ENCODE assay signal across 21 mouse cellular contexts in the genomic region with DNA sequence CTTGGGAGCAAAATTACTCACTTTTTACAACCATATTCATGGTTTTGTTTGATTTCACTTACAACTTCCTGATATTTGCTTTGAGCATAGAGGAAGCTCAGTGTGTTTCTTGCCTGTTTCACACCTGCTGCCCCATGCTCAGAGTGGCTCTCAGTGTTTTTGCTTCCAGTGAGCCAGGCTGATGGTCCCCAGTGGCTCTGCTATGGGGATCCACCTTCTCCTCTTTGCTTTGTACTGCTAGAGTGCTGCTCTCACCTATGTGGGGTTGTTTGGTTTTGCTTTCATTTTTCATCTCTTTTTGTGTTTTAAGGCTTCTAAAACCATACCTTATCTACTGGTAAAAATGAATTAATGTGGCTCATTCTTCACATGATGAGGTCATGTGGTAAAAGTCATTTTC. TPM values are rescaled to one million over a fixed set of nuclear protein-coding genes. Genes with fewer than 3 reads are reported as not detected.
DNase-seq lines count a peak whose midpoint lies in the region; TF ChIP-seq lines count a peak whose summit lies in the region.
"Had no signal": no experiment of that assay in that cellular context is flagged by ENCODE, and none has a peak within 500 bp of the region (broad histone marks: within the 10 kb centered on the region; RNA-seq: fewer than 3 reads in every experiment).

No protein-coding gene starts in this region.

- peaks cover 2 to 37% of the 10 kb centered on the region in 2 experiments; a peak in 3 of 4 replicates for H3K4me1 ChIP-seq in CH12.LX (ENCODE audit: control insufficient read depth in 1 of 2, insufficient read depth in 2 of 2)
- peaks cover 50% of the 10 kb centered on the region for H3K4me1 ChIP-seq in megakaryocyte, embryonic 14.5 days
- H3K4me1 ChIP-seq: forebrain, embryonic 13.5 days; hindbrain, embryonic 15.5 days; limb, embryonic 12.5 days; stomach, embryonic 15.5 days had no signal

- no peaks in the 10 kb centered on the region; the same call in 1 of the 2 replicates for H3K79me2 ChIP-seq in CH12.LX (replicated peaks; ENCODE audit: control insufficient read depth, extremely low read depth, insufficient read depth, poor library complexity, severe bottlenecking)

- H3K4me3 ChIP-seq in CH12.LX (replicated peaks in 1 of 3; ENCODE audit: low read depth in 2 of 3, low read length in 2 of 3, poor library complexity in 1 of 3): no peak overlapping the region
- peak overlapping the region; percentile 60 for H3K4me3 ChIP-seq in megakaryocyte, embryonic 14.5 days (replicated peaks)
- H3K4me3 ChIP-seq: forebrain, embryonic 13.5 days; gastrocnemius, adult 2 months; hindbrain, embryonic 15.5 days; layer of hippocampus, adult 2 months; limb, embryonic 12.5 days; stomach, embryonic 15.5 days had no signal

- TF ChIP-seq EP300 in CH12.LX (IDR thresholded peaks at IDR 0.05; ENCODE audit: low read length): 0 out of 2 replicates have a peak, but pooled peaks have one; percentile 15

- H3K9ac ChIP-seq in CH12.LX (ENCODE audit: insufficient read depth, low read depth): no peak overlapping the region
- H3K9ac ChIP-seq: forebrain, embryonic 13.5 days; hindbrain, embryonic 15.5 days; limb, embryonic 12.5 days; liver, postnatal 0 days; stomach, embryonic 15.5 days had no signal

- TF ChIP-seq CTCF in CH12.LX (conservative IDR thresholded peaks at IDR 0.05 in 1 of 2, IDR thresholded peaks at IDR 0.05 in 1 of 2; ENCODE audit: low read depth in 2 of 2, low read length in 2 of 2): no peak

- peak; percentile 8 for DNase-seq in thymus, postnatal 25 days
- DNase-seq in thymus, adult 18-20 months: no peak
- DNase-seq in CH12.LX (ENCODE audit: extremely low read depth): peak; percentile 63
- no peak for DNase-seq in testis, postnatal 14 days (ENCODE audit: low spot score)
- no peak for DNase-seq in retina, postnatal 1 day
- no peak for DNase-seq in lung, postnatal 4 days
- DNase-seq: adrenal gland, postnatal 10 days; cerebellum, adult 8-10 months; gastrocnemius, adult 2 months; kidney, adult 9 months; kidney, postnatal 14 days; layer of hippocampus, postnatal 36 days; liver, postnatal 0 days; midbrain, embryonic 14.5 days had no signal

- dilution Hi-C loops in CH12.LX (cut with MboI; ENCODE audit: extremely low pct_ligation_motif_present, extremely low pct_unique_long_range_greater_than_20kb, low sequenced_read_pairs): no loop called here

- H3K9me3 ChIP-seq in CH12.LX (replicated peaks; ENCODE audit: low read length): no peaks in the 10 kb centered on the region
- H3K9me3 ChIP-seq in megakaryocyte, embryonic 14.5 days: no peaks in the 10 kb centered on the region
- H3K9me3 ChIP-seq: forebrain, embryonic 13.5 days; hindbrain, embryonic 15.5 days; limb, embryonic 12.5 days; stomach, embryonic 15.5 days had no signal

- in situ Hi-C loops in CH12.LX (cut with MboI; ENCODE audit: low pct_ligation_motif_present, low pct_unique_long_range_greater_than_20kb, low sequenced_read_pairs): no loop called here

- no peak for TF ChIP-seq POLR2A in CH12.LX (IDR thresholded peaks at IDR 0.05; ENCODE audit: low read depth, low read length)

- H3K4me2 ChIP-seq in CH12.LX (ENCODE audit: insufficient read depth, low read depth, poor library complexity, severe bottlenecking): peak overlapping the region; percentile 91
- H3K4me2 ChIP-seq: forebrain, embryonic 13.5 days; hindbrain, embryonic 15.5 days; limb, embryonic 12.5 days; liver, embryonic 11.5 days; stomach, embryonic 15.5 days had no signal

- peaks cover 4 to 25% of the 10 kb centered on the region in 2 experiments for H3K36me3 ChIP-seq in CH12.LX (replicated peaks in 1 of 2; ENCODE audit: control insufficient read depth in 1 of 2, insufficient read depth in 1 of 2, low read length in 1 of 2)
- peaks cover 59% of the 10 kb centered on the region for H3K36me3 ChIP-seq in megakaryocyte, embryonic 14.5 days (replicated peaks; ENCODE audit: low read length)
- H3K36me3 ChIP-seq: hindbrain, embryonic 15.5 days; stomach, embryonic 15.5 days had no signal

- no peaks in the 10 kb centered on the region for H3K27me3 ChIP-seq in CH12.LX (replicated peaks)
- H3K27me3 ChIP-seq in megakaryocyte, embryonic 14.5 days (replicated peaks): no peaks in the 10 kb centered on the region
- H3K27me3 ChIP-seq: forebrain, embryonic 13.5 days; hindbrain, embryonic 15.5 days; limb, embryonic 12.5 days; stomach, embryonic 15.5 days had no signal

- no peak overlapping the region for H3K27ac ChIP-seq in CH12.LX (ENCODE audit: insufficient read depth, low read depth)
- H3K27ac ChIP-seq: forebrain, embryonic 13.5 days; gastrocnemius, adult 2 months; hindbrain, embryonic 15.5 days; layer of hippocampus, adult 2 months; limb, embryonic 12.5 days; stomach, embryonic 15.5 days had no signal

- TF ChIP-seq RAD21 in CH12.LX (IDR thresholded peaks at IDR 0.05; ENCODE audit: low read depth, low read length): no peak

TF ChIP-seq in CH12.LX, 34 proteins besides CTCF, POLR2A, EP300 and RAD21:
- 0 out of 2 replicates have a peak, but pooled peaks have one; percentile 26 for TF ChIP-seq ELF1 (IDR thresholded peaks at IDR 0.05; ENCODE audit: low read depth, low read length)
- no peak for TF ChIP-seq ZMIZ1 (IDR thresholded peaks at IDR 0.05; ENCODE audit: low read depth, low read length)
- TF ChIP-seq SIN3A (IDR thresholded peaks at IDR 0.05; ENCODE audit: low read length): no peak
- no peak for TF ChIP-seq MAX (IDR thresholded peaks at IDR 0.05; ENCODE audit: low read length)
- no peak for TF ChIP-seq MYC (IDR thresholded peaks at IDR 0.05; ENCODE audit: low read depth, low read length)
- TF ChIP-seq MEF2A (IDR thresholded peaks at IDR 0.05; ENCODE audit: borderline replicate concordance, low read depth, low read length): no peak
- TF ChIP-seq ETS1 (conservative IDR thresholded peaks at IDR 0.05; ENCODE audit: low read depth, low read length): peak; percentile 26; the same call in 1 of the 2 replicates
TF ChIP-seq in CH12.LX: peak in this region for 2.

RNA-seq across cellular contexts. Expression of gene Mpp6, which starts 36.1 kb away (rescaled TPM):
- 80.9 and 86.9 TPM in 2 replicates for total RNA-seq in CH12.LX (2012; rRNA removed)
- 104 and 110 TPM in 2 replicates for total RNA-seq in CH12.LX (2014; rRNA removed)
- 107 and 112 TPM in 2 replicates for polyA plus RNA-seq in CH12.LX (2012; ENCODE audit: insufficient read length, low read depth)
- polyA plus RNA-seq in megakaryocyte, embryonic 14.5 days (2012; ENCODE audit: insufficient read depth, low replicate concordance): 2.1 and 9.7 TPM in 2 replicates

Comparison
In these comparisons a context has a peak if more than half of its experiments do, and no peak if none do; other contexts are left out.
1. DNase-seq: peak in thymus, postnatal 25 days (single experiment) and CH12.LX (single experiment); none in thymus, adult 18-20 months (0 of 2), testis, postnatal 14 days (single experiment), retina, postnatal 1 day (single experiment) and lung, postnatal 4 days (0 of 2).
2. RNA of gene Mpp6, which starts 36.1 kb away (polyA plus RNA-seq): 107 to 112 TPM in CH12.LX; 2.1 to 9.7 TPM in megakaryocyte, embryonic 14.5 days; every median in the first group is over 10 times any median in the second.